Mouse (Mus musculus) heart, adult 2 months (tissue): ENCODE measurements at regions not wholly inside any gene's neighbourhood (a gene's known extent, or its start where the extent isn't known, plus 50 kb on each side); places are given as distances from the start of the nearest gene placed in this dataset.

ENCODE experiments used
- CTCF ChIP-seq: fragments of 200-600 bp; IDR thresholded peaks from 2 replicates; pipeline ENCODE4 v1.8.1; 2022; ENCODE audit warnings: antibody characterized with exemption, mild to moderate bottlenecking, moderate library complexity
- POLR2A ChIP-seq: fragments of 200-500 bp; IDR thresholded peaks from 2 replicates; pipeline ENCODE4 v1.6.1; 2011; ENCODE audit warnings: mild to moderate bottlenecking, low read depth, low read length, control low read depth; ENCODE audit not compliant: insufficient read depth

DNA sequence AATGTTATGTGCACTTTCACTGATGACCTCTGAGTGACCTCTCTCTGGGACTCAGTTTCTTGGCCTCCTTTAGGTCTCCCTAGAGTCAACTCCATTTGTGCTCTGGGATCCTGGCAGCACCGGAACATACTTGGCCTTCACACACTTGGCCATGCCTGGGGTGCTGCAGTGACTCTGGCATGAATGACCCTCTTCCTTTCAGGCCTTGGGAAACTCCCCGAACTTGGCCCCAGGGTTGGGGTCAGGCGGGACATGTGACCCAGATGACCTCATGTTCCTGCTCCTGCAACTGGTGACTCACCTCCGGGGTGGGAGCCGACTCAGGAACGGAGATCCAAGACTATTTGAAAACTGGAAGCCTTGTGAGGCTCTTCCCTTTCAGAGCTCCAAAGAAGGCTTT, 159.2 kb downstream of the Cyp26b1 start:
- no peak for TF ChIP-seq POLR2A
- no peak for TF ChIP-seq CTCF
